Mouse (Mus musculus) left cerebral cortex, postnatal 36 days (tissue): ENCODE results near the gene Npas3. TPM values are rescaled to one million over a fixed set of nuclear protein-coding genes. Genes with fewer than 3 reads are reported as not detected.
A peak's percentile ranks its signal among the peaks of the same experiment; 100 is the strongest.

Source experiments
- DNase-seq, 2 experiments: peaks; one replicate each; pipeline ENCODE4 v3.0.0; 2021 to 2022; ENCODE audit warnings: low spot score in 2 of 2, mixed read lengths in 1 of 2
- intact Hi-C: fragments of 180-260 bp; cut with DNase I; formaldehyde crosslinking; loops from one replicate; pipeline ENCODE4 v1.15.1; 2025
- total RNA-seq, 2 experiments: library from RNA; stranded (reverse); gene quantifications; 2 replicates each; pipeline ENCODE4 v1.2.3; 2021

Npas3 gene
- total RNA-seq, 2 experiments from 2014 or later: 16.4 to 16.5 TPM

GRCm38 (mm10) chr12:54065607-54066006, 817.1 kb downstream of the Npas3 start:
- intact Hi-C loops: loop anchor here (10.0 kb wide), 1 partner anchor 1021 kb away; no protein-coding TSS in a partner anchor
- DNase-seq: no peak

GRCm38 (mm10) chr12:54067419-54067818, 818.9 kb downstream of the Npas3 start:
- DNase-seq: no peak
- intact Hi-C loops: loop anchor here (10.0 kb wide), 1 partner anchor 1023 kb away; no protein-coding TSS in a partner anchor

GRCm38 (mm10) chr12:54067886-54068756, 819.6 kb downstream of the Npas3 start:
- intact Hi-C loops: loop anchor here (10.0 kb wide), 1 partner anchor 1023 kb away; no protein-coding TSS in a partner anchor
- peak in 1 of 2 experiments; percentile 13 for DNase-seq

- intact Hi-C loops: loop anchor here (10.0 kb wide), 1 partner anchor 1024 kb away; no protein-coding TSS in a partner anchor
- no peak for DNase-seq
Measured at GRCm38 (mm10) chr12:54068757-54069146, 820.3 kb downstream of the Npas3 start.

- intact Hi-C loops: no loop called here
- peak in 1 of 2 experiments; percentile 12 for DNase-seq
Measured at GRCm38 (mm10) chr12:54074012-54074411, 825.5 kb downstream of the Npas3 start.

- intact Hi-C loops: no loop called here
Measured at GRCm38 (mm10) chr12:54080996-54081395, 832.5 kb downstream of the Npas3 start.

GRCm38 (mm10) chr12:54093729-54094128, 845.3 kb downstream of the Npas3 start:
- intact Hi-C loops: no loop called here
- DNase-seq: no peak

More at GRCm38 (mm10) chr12:54080996-54081395, 832.5 kb downstream of the Npas3 start:
- DNase-seq: no peak

- DNase-seq: no peak
- intact Hi-C loops: loop anchor here (5.0 kb wide), 2 partner anchors 391 to 451 kb away; no protein-coding TSS in a partner anchor
Measured at GRCm38 (mm10) chr12:54096492-54096891, 848.0 kb downstream of the Npas3 start.

GRCm38 (mm10) chr12:54098136-54098535, 849.7 kb downstream of the Npas3 start:
- intact Hi-C loops: loop anchor here (5.0 kb wide), 2 partner anchors 389 to 449 kb away; no protein-coding TSS in a partner anchor

GRCm38 (mm10) chr12:54098785-54099184, 850.3 kb downstream of the Npas3 start:
- intact Hi-C loops: loop anchor here (5.0 kb wide), 2 partner anchors 389 to 449 kb away; no protein-coding TSS in a partner anchor
- DNase-seq: peak; percentile 60 to 66

More at GRCm38 (mm10) chr12:54098136-54098535, 849.7 kb downstream of the Npas3 start:
- no peak for DNase-seq

- DNase-seq: no peak
- intact Hi-C loops: loop anchor here (5.0 kb wide), 2 partner anchors 388 to 448 kb away; no protein-coding TSS in a partner anchor
Measured at GRCm38 (mm10) chr12:54099458-54099857, 851.0 kb downstream of the Npas3 start.

- DNase-seq: no peak
- intact Hi-C loops: no loop called here
Measured at GRCm38 (mm10) chr12:54101307-54101870, 852.9 kb downstream of the Npas3 start.

GRCm38 (mm10) chr12:54102500-54102899, 854.0 kb downstream of the Npas3 start:
- DNase-seq: no peak
- intact Hi-C loops: no loop called here

- intact Hi-C loops: loop anchor here (5.0 kb wide), 1 partner anchor 247 kb away; no protein-coding TSS in a partner anchor
- DNase-seq: no peak
Measured at GRCm38 (mm10) chr12:54105531-54105930, 857.1 kb downstream of the Npas3 start.

GRCm38 (mm10) chr12:54105946-54106345, 857.5 kb downstream of the Npas3 start:
- intact Hi-C loops: loop anchor here (5.0 kb wide), 1 partner anchor 246 kb away; no protein-coding TSS in a partner anchor
- DNase-seq: no peak

GRCm38 (mm10) chr12:54110342-54110741, 861.9 kb downstream of the Npas3 start:
- intact Hi-C loops: no loop called here
- DNase-seq: no peak

- intact Hi-C loops: no loop called here
Measured at GRCm38 (mm10) chr12:54110930-54111329, 862.5 kb downstream of the Npas3 start.

GRCm38 (mm10) chr12:54120386-54120785, 871.9 kb downstream of the Npas3 start:
- intact Hi-C loops: no loop called here
- no peak for DNase-seq

More at GRCm38 (mm10) chr12:54110930-54111329, 862.5 kb downstream of the Npas3 start:
- no peak for DNase-seq

- no peak for DNase-seq
- intact Hi-C loops: no loop called here
Measured at GRCm38 (mm10) chr12:54121286-54121685, 872.8 kb downstream of the Npas3 start.
